Mouse (Mus musculus): ENCODE measurements around the gene Tuba1b. TPM values are rescaled to one million over a fixed set of nuclear protein-coding genes. Genes with fewer than 3 reads are reported as not detected.

Tuba1b gene
- total and polyA plus RNA-seq, 3 experiments = 1,149 to 2,960 (median 2,851) TPM

- dilution Hi-C loops (cut with MboI; ENCODE audit: extremely low pct_ligation_motif_present, extremely low pct_unique_long_range_greater_than_20kb, low sequenced_read_pairs) = no loop called here
- no peak overlapping the region for H3K9ac ChIP-seq (ENCODE audit: insufficient read depth, low read depth)
Measured at GRCm38 (mm10) chr15:98955324-98955723, 21.0 kb upstream of the Tuba1b start.

GRCm38 (mm10) chr15:98954425-98955253 is 20.3 kb upstream of the Tuba1b start:
- no peaks in the 10 kb centered on the region for H3K27me3 ChIP-seq (replicated peaks)
- H3K79me2 ChIP-seq (replicated peaks; ENCODE audit: control insufficient read depth, extremely low read depth, insufficient read depth, poor library complexity, severe bottlenecking) = peaks cover 6% of the 10 kb centered on the region; the same call in 1 of the 2 replicates
- in situ Hi-C loops (cut with MboI; ENCODE audit: low pct_ligation_motif_present, low pct_unique_long_range_greater_than_20kb, low sequenced_read_pairs) = no loop called here
- no peak for DNase-seq (ENCODE audit: extremely low read depth)
- H3K27ac ChIP-seq (ENCODE audit: insufficient read depth, low read depth) = no peak overlapping the region
- peaks cover 4 to 9% of the 10 kb centered on the region in 2 experiments for H3K36me3 ChIP-seq (replicated peaks in 1 of 2; ENCODE audit: control insufficient read depth in 1 of 2, insufficient read depth in 1 of 2, low read length in 1 of 2)
- H3K9ac ChIP-seq (ENCODE audit: insufficient read depth, low read depth) = no peak overlapping the region
- no peak overlapping the region for H3K4me3 ChIP-seq (replicated peaks in 1 of 3; ENCODE audit: low read depth in 2 of 3, low read length in 2 of 3, poor library complexity in 1 of 3)
- H3K9me3 ChIP-seq (replicated peaks; ENCODE audit: low read length) = no peaks in the 10 kb centered on the region
- peaks cover 5 to 36% of the 10 kb centered on the region in 2 experiments for H3K4me1 ChIP-seq (ENCODE audit: control insufficient read depth in 1 of 2, insufficient read depth in 2 of 2)
- H3K4me2 ChIP-seq (ENCODE audit: insufficient read depth, low read depth, poor library complexity, severe bottlenecking) = no peak overlapping the region
- dilution Hi-C loops (cut with MboI; ENCODE audit: extremely low pct_ligation_motif_present, extremely low pct_unique_long_range_greater_than_20kb, low sequenced_read_pairs) = no loop called here
- TF ChIP-seq CHD1 (IDR thresholded peaks at IDR 0.05; ENCODE audit: low read depth, low read length) (no peak), ZMIZ1 (IDR thresholded peaks at IDR 0.05; ENCODE audit: low read depth, low read length) (no peak), ZNF384 (IDR thresholded peaks at IDR 0.05; ENCODE audit: low read depth, low read length) (peak; percentile 76), ELF1 (IDR thresholded peaks at IDR 0.05; ENCODE audit: low read depth, low read length) (no peak)

More at GRCm38 (mm10) chr15:98955324-98955723, 21.0 kb upstream of the Tuba1b start:
- Histone ChIP-seq H3K79me2 (replicated peaks; ENCODE audit: control insufficient read depth, extremely low read depth, insufficient read depth, poor library complexity, severe bottlenecking) (peaks cover 6% of the 10 kb centered on the region; the same call in 1 of the 2 replicates), H3K4me1 (ENCODE audit: control insufficient read depth in 1 of 2, insufficient read depth in 2 of 2) (peaks cover 5 to 36% of the 10 kb centered on the region in 2 experiments), H3K9me3 (replicated peaks; ENCODE audit: low read length) (no peaks in the 10 kb centered on the region), H3K36me3 (replicated peaks in 1 of 2; ENCODE audit: control insufficient read depth in 1 of 2, insufficient read depth in 1 of 2, low read length in 1 of 2) (peaks cover 4 to 6% of the 10 kb centered on the region in 2 experiments), H3K27me3 (replicated peaks) (no peaks in the 10 kb centered on the region), H3K4me3 (replicated peaks in 1 of 3; ENCODE audit: low read depth in 2 of 3, low read length in 2 of 3, poor library complexity in 1 of 3) (no peak overlapping the region), H3K27ac (ENCODE audit: insufficient read depth, low read depth) (no peak overlapping the region), H3K4me2 (ENCODE audit: insufficient read depth, low read depth, poor library complexity, severe bottlenecking) (no peak overlapping the region)
- DNase-seq (ENCODE audit: extremely low read depth) = no peak
- in situ Hi-C loops (cut with MboI; ENCODE audit: low pct_ligation_motif_present, low pct_unique_long_range_greater_than_20kb, low sequenced_read_pairs) = no loop called here
- TF ChIP-seq MAFK (IDR thresholded peaks at IDR 0.05; ENCODE audit: insufficient replicate concordance, low read length) (no peak), MAX (IDR thresholded peaks at IDR 0.05; ENCODE audit: low read length) (no peak), ZKSCAN1 (IDR thresholded peaks at IDR 0.05; ENCODE audit: borderline replicate concordance, low read depth, low read length) (no peak), RAD21 (IDR thresholded peaks at IDR 0.05; ENCODE audit: low read depth, low read length) (no peak), JUN (IDR thresholded peaks at IDR 0.05; ENCODE audit: insufficient read depth, low read depth, low read length) (no peak), MXI1 (IDR thresholded peaks at IDR 0.05; ENCODE audit: low read depth, low read length) (no peak), USF1 (IDR thresholded peaks at IDR 0.05; ENCODE audit: low read depth, low read length) (no peak), GABPA (IDR thresholded peaks at IDR 0.05; ENCODE audit: insufficient replicate concordance, low read depth, low read length) (no peak), EP300 (IDR thresholded peaks at IDR 0.05; ENCODE audit: low read length) (no peak), USF2 (conservative IDR thresholded peaks at IDR 0.05; ENCODE audit: low read depth, low read length) (no peak), E2F4 (IDR thresholded peaks at IDR 0.05; ENCODE audit: insufficient replicate concordance, low read depth, low read length) (no peak)

Data from CH12.LX (cell line).